Mouse (Mus musculus): ENCODE results near the gene A230050P20Rik.
"Not testable (repeated sequence)": the region's sequence is repeated elsewhere in the genome, so short reads cannot be mapped to it uniquely, and the experiment has no call there.

- TF ChIP-seq POLR2A (IDR thresholded peaks at IDR 0.05; ENCODE audit: low read depth, low read length); CTCF (IDR thresholded peaks at IDR 0.05; ENCODE audit: borderline replicate concordance, insufficient read depth, low read length): not testable (repeated sequence)
Measured at GRCm38 (mm10) chr9:20835431-20835954, 32.9 kb upstream of the A230050P20Rik start.

Data from embryonic fibroblast, embryonic 13.5 days (primary cell).